Mouse (Mus musculus) neural tube, postnatal 0 days (tissue): ENCODE data around the gene Serpinb9g. TPM values are rescaled to one million over a fixed set of nuclear protein-coding genes. Genes with fewer than 3 reads are reported as not detected.

Source experiments
- polyA plus RNA-seq: library from polyadenylated mRNA; unstranded; fragments of >200 nt; fragmentation: Nextera tagmentation; extraction: Ambion mirVana; gene quantifications from 2 replicates; pipeline ENCODE4 v1.2.1, GENCODE M21; 2015

The Serpinb9g gene
- polyA plus RNA-seq, result not detected in 2 replicates

GRCm38 (mm10) chr13:33484490-33484889 is at the start of gene Serpinb9g:
TSS of gene Serpinb9g (plus strand) at chr13:33484790.

Other genes with a start within 250 kb of the Serpinb9g start
- not detected in 2 replicates for gene Serpinb9e, start 235.2 kb upstream of the Serpinb9g start, polyA plus RNA-seq
- not detected in 2 replicates for gene Serpinb9f, start 160.7 kb upstream of the Serpinb9g start, polyA plus RNA-seq
- gene Gm11397, start 89.0 kb upstream of the Serpinb9g start, polyA plus RNA-seq, result not detected in 2 replicates
- gene Serpinb6d, start 176.6 kb downstream of the Serpinb9g start, polyA plus RNA-seq, result not detected in 2 replicates